Mouse (Mus musculus): ENCODE data around the gene Vmn2r30. TPM values are rescaled to one million over a fixed set of nuclear protein-coding genes. Genes with fewer than 3 reads are reported as not detected.

The Vmn2r30 gene
- not detected for polyA plus RNA-seq (2014; fragmentation: Illumina TruSeq; extraction: RNeasy Lipid Tissue Mini Kit (QIAGEN cat#74804); ENCODE audit: low read depth, low replicate concordance)

DNA sequence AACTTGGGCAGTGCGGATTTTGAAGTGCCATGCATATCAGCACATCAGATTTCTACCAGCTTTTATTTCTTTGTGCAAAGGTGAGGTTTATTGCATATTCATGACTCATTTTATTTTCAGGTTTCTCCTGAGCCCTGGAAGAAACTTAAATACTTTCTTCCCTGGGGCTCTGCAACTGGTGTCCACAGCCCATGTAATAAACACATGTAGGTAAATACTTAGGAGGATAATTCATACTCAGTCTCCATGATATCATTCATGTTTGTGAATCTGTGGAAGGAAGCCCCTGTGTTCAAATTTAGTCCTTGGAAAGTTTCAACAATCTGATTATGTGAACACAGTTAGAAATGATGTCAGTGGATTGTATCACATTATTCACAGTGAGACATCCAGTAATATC lies at the start of gene Vmn2r30:
Gene Vmn2r30, minus strand, starts transcription at position 101 of the 400 bp plus-strand sequence.

DNA sequence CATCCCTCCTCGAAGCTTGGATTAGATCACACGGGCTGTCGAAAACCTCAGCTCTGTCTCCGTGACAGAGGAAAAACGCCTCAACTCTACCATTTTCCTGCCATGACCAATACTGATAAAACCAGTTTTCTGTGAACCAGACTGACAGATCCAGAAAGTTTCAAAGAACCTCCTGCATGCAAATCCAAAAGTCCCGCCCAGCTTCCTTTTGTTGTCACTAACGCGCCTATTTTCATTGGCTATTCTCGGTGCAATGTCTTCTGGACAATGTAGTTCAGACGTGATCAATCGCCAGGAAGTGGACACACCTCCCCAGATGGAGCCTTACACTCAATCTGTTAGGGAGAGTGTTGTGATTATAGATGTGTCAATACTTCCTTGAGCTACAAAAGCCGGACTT lies 37.0 kb upstream of the Vmn2r30 start, which contains the start of gene Gm45783:
Gene Gm45783, minus strand, starts transcription at position 143 of the 400 bp plus-strand sequence.

DNA sequence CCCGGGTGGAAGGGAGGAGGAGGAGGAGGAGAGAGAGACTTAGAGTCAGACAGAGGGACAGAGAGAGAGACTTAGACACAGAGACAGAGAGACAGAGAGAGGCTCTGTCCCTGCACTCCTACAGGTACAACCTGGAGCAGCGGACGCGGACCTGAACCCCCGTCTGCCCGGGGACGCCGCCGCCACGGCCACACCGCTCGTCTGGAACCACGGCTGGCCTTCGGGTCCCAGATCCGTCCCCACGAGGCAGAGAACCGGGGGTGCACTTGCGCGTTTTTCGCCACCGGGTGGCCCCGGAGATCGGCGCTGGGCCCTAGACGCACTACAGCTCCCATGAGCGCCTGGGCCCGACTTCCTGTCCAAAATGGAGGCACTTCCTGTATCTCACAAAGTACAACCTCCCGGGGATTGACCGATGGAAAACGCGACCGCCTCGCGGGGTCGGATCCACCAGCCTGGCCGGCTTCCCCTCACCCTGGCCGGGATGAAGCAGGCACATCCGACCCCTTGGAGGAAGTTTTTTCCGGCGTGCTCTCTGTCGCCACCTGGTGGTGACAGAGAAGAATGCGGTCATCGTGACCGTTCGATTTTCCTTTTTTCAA lies 59.3 kb downstream of the Vmn2r30 start, which contains the start of gene Gm45844:
Gene Gm45844, minus strand, starts transcription at position 324 of the 602 bp plus-strand sequence.

Other genes with a start within 250 kb of the Vmn2r30 start
- 6.8 TPM for gene Zfp954, start 216.1 kb downstream of the Vmn2r30 start, polyA plus RNA-seq (2014; fragmentation: Illumina TruSeq; extraction: RNeasy Lipid Tissue Mini Kit (QIAGEN cat#74804); ENCODE audit: low read depth, low replicate concordance)
- 1.5 TPM for gene Zfp773, start 200.9 kb downstream of the Vmn2r30 start, polyA plus RNA-seq (2014; fragmentation: Illumina TruSeq; extraction: RNeasy Lipid Tissue Mini Kit (QIAGEN cat#74804); ENCODE audit: low read depth, low replicate concordance)
- gene Zfp418, start 166.3 kb downstream of the Vmn2r30 start, polyA plus RNA-seq (2014; fragmentation: Illumina TruSeq; extraction: RNeasy Lipid Tissue Mini Kit (QIAGEN cat#74804); ENCODE audit: low read depth, low replicate concordance): 6.8 TPM
- gene Zfp772, start 127.6 kb downstream of the Vmn2r30 start, polyA plus RNA-seq (2014; fragmentation: Illumina TruSeq; extraction: RNeasy Lipid Tissue Mini Kit (QIAGEN cat#74804); ENCODE audit: low read depth, low replicate concordance): 7.9 TPM
- gene Vmn2r29, start 90.3 kb downstream of the Vmn2r30 start, polyA plus RNA-seq (2014; fragmentation: Illumina TruSeq; extraction: RNeasy Lipid Tissue Mini Kit (QIAGEN cat#74804); ENCODE audit: low read depth, low replicate concordance): 7.9 TPM
- gene Gm45844, start 59.3 kb downstream of the Vmn2r30 start, polyA plus RNA-seq (2014; fragmentation: Illumina TruSeq; extraction: RNeasy Lipid Tissue Mini Kit (QIAGEN cat#74804); ENCODE audit: low read depth, low replicate concordance): 11.4 TPM
- gene Clcn4, start 36.8 kb downstream of the Vmn2r30 start, polyA plus RNA-seq (2014; fragmentation: Illumina TruSeq; extraction: RNeasy Lipid Tissue Mini Kit (QIAGEN cat#74804); ENCODE audit: low read depth, low replicate concordance): 102 TPM
- not detected for gene Gm45783, start 37.0 kb upstream of the Vmn2r30 start, polyA plus RNA-seq (2014; fragmentation: Illumina TruSeq; extraction: RNeasy Lipid Tissue Mini Kit (QIAGEN cat#74804); ENCODE audit: low read depth, low replicate concordance)
- not detected for gene Vmn2r31, start 62.1 kb upstream of the Vmn2r30 start, polyA plus RNA-seq (2014; fragmentation: Illumina TruSeq; extraction: RNeasy Lipid Tissue Mini Kit (QIAGEN cat#74804); ENCODE audit: low read depth, low replicate concordance)
- not detected for gene Vmn2r32, start 142.4 kb upstream of the Vmn2r30 start, polyA plus RNA-seq (2014; fragmentation: Illumina TruSeq; extraction: RNeasy Lipid Tissue Mini Kit (QIAGEN cat#74804); ENCODE audit: low read depth, low replicate concordance)
- gene Vmn2r33, start 229.2 kb upstream of the Vmn2r30 start, polyA plus RNA-seq (2014; fragmentation: Illumina TruSeq; extraction: RNeasy Lipid Tissue Mini Kit (QIAGEN cat#74804); ENCODE audit: low read depth, low replicate concordance): not detected

All from kidney, adult 10 weeks (tissue).